Mouse (Mus musculus): ENCODE data around the gene Plekha4.
"Not testable (repeated sequence)": the region's sequence is repeated elsewhere in the genome, so short reads cannot be mapped to it uniquely, and the experiment has no call there.

The Plekha4 gene

GRCm38 (mm10) chr7:45509181-45509882, 16.8 kb upstream of the Plekha4 start:
- in situ Hi-C loops (cut with MboI): no loop called here

- in situ Hi-C loops (cut with MboI): loop anchor here (5.0 kb wide), 1 partner anchor 52 kb away; no protein-coding TSS in a partner anchor
These were observed 16.0 kb upstream of the Plekha4 start, which contains the start of gene Nucb1 for GRCm38 (mm10) chr7:45509912-45510787. Gene Nucb1 (minus strand): TSS chr7:45510406.

- in situ Hi-C loops (cut with MboI): loop anchor here (5.0 kb wide), 1 partner anchor 48 kb away; no protein-coding TSS in a partner anchor
These were observed 11.7 kb upstream of the Plekha4 start for GRCm38 (mm10) chr7:45514411-45514810.

GRCm38 (mm10) chr7:45515436-45515835, 10.7 kb upstream of the Plekha4 start:
- in situ Hi-C loops (cut with MboI): no loop called here

- in situ Hi-C loops (cut with MboI): not testable (repeated sequence)
These were observed 9.3 kb upstream of the Plekha4 start for GRCm38 (mm10) chr7:45516846-45517245.

- in situ Hi-C loops (cut with MboI): no loop called here
These were observed 7.5 kb upstream of the Plekha4 start for GRCm38 (mm10) chr7:45518618-45519017.

GRCm38 (mm10) chr7:45519345-45520120, 6.6 kb upstream of the Plekha4 start:
- in situ Hi-C loops (cut with MboI): no loop called here

- in situ Hi-C loops (cut with MboI): no loop called here
These were observed 5.5 kb upstream of the Plekha4 start for GRCm38 (mm10) chr7:45520605-45521004.

- in situ Hi-C loops (cut with MboI): no loop called here
These were observed 4.4 kb upstream of the Plekha4 start for GRCm38 (mm10) chr7:45521728-45522184.

- in situ Hi-C loops (cut with MboI): no loop called here
These were observed 3.9 kb upstream of the Plekha4 start for GRCm38 (mm10) chr7:45522194-45522752.

- in situ Hi-C loops (cut with MboI): no loop called here
These were observed 3.0 kb upstream of the Plekha4 start for GRCm38 (mm10) chr7:45522957-45523676.

GRCm38 (mm10) chr7:45523678-45524170, 2.4 kb upstream of the Plekha4 start:
- in situ Hi-C loops (cut with MboI): no loop called here

GRCm38 (mm10) chr7:45524841-45525621, 1.1 kb upstream of the Plekha4 start:
- in situ Hi-C loops (cut with MboI): no loop called here

GRCm38 (mm10) chr7:45526474-45527120, 467 bp downstream of the Plekha4 start:
- in situ Hi-C loops (cut with MboI): no loop called here

GRCm38 (mm10) chr7:45527169-45527568, 1.0 kb downstream of the Plekha4 start:
- in situ Hi-C loops (cut with MboI): not testable (repeated sequence)

- in situ Hi-C loops (cut with MboI): no loop called here
These were observed 3.3 kb downstream of the Plekha4 start for GRCm38 (mm10) chr7:45529461-45529860.

GRCm38 (mm10) chr7:45530643-45531042, 4.5 kb downstream of the Plekha4 start:
- in situ Hi-C loops (cut with MboI): no loop called here

GRCm38 (mm10) chr7:45535676-45536075, 9.5 kb downstream of the Plekha4 start:
- in situ Hi-C loops (cut with MboI): no loop called here

- in situ Hi-C loops (cut with MboI): no loop called here
These were observed 11.5 kb downstream of the Plekha4 start for GRCm38 (mm10) chr7:45537602-45538001.

Data from mature B cell (primary cell).